Mouse (Mus musculus): ENCODE measurements around the gene Olfr344.

Olfr344 gene

GRCm38 (mm10) chr2:36566362-36566761, at the start of gene Olfr344:
TSS of gene Olfr344 (plus strand) at chr2:36566662.
- no peak for DNase-seq (ENCODE audit: low spot score)

GRCm38 (mm10) chr2:36524698-36525097, 41.8 kb upstream of the Olfr344 start, which contains the start of gene Olfr342:
TSS of gene Olfr342 (plus strand) at chr2:36524998.
- DNase-seq (ENCODE audit: low spot score) = no peak

GRCm38 (mm10) chr2:36565156-36565555, 1.3 kb upstream of the Olfr344 start:
- no peak for DNase-seq (ENCODE audit: low spot score)

GRCm38 (mm10) chr2:36567022-36567421, 560 bp downstream of the Olfr344 start:
- DNase-seq (ENCODE audit: low spot score) = no peak

- no peak for DNase-seq (ENCODE audit: low spot score)
These were observed 1.4 kb downstream of the Olfr344 start for GRCm38 (mm10) chr2:36567845-36568244.
